Mouse (Mus musculus): ENCODE results near the gene Fgf8. TPM values are rescaled to one million over a fixed set of nuclear protein-coding genes. Genes with fewer than 3 reads are reported as not detected.
A peak's percentile ranks its signal among the peaks of the same experiment; 100 is the strongest.

Gene Fgf8
- polyA plus RNA-seq, 1 experiment from 2014 or later: 0.13 TPM

DNA sequence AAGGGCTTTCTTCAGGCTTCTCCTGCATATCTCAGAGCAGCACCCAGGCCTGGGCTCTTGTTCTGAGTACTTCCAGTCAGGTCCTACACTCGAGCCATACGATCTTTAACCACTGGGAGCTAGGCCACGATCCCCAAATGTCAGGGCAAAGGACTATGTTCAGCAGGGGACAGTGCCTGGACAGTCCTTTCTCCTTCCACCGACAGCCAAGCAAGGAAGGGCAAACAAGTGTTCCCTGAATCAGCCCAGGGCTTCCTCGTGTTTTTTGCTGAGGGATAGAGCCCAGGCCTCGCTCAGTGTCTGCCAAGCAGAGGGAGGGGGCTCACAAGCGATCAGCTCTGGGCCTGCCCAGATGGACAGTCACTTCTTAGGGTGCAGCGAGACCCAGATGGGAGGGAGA is 12.7 kb downstream of the Fgf8 start:
- no peak for DNase-seq (ENCODE audit: low read depth, low spot score)
- no peak for TF ChIP-seq CTCF (IDR thresholded peaks at IDR 0.05)
- in situ Hi-C loops (cut with MboI; ENCODE audit: low pct_unique_long_range_greater_than_20kb): no loop called here
- H3K27me3 ChIP-seq: peaks cover 53% of the 10 kb centered on the region
- CTCF ChIA-PET: interaction anchor here (1.1 to 1.4 kb wide), 2 partner anchors 8 to 21 kb away, joined by 4 read pairs; no protein-coding TSS in a partner anchor
- no peak for ATAC-seq
- POLR2A ChIA-PET: no interaction called here

DNA sequence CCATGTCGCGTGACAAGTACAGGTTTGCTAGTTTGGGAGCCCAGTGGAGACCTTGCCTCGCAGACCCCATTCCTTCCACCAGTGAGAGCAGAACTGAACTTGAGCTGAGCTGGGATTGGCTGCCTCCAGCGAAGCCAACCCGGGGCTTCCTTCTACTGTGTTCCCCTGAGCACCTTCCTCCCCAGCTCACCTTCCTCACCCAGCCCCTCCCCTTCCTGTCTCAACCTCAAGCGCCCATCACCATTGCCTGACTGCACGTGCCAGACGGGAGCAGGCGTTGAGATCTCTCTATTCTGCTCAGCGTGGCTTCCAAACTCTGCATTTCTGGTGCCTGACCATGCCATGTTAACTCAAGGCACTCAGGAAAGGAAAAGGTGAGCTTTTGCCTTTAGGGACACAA is 15.5 kb downstream of the Fgf8 start:
- ATAC-seq (no peak), DNase-seq (ENCODE audit: low read depth, low spot score) (no peak)
- no peak for TF ChIP-seq CTCF (IDR thresholded peaks at IDR 0.05)
- CTCF ChIA-PET: interaction anchor here (0.8 to 1.2 kb wide), 2 partner anchors 9 to 20 kb away, joined by 3 to 4 read pairs; no protein-coding TSS in a partner anchor
- POLR2A ChIA-PET: no interaction called here
- in situ Hi-C loops (cut with MboI; ENCODE audit: low pct_unique_long_range_greater_than_20kb): loop anchor here (10.0 kb wide), 1 partner anchor 52 kb away; no protein-coding TSS in a partner anchor
- peaks cover 43% of the 10 kb centered on the region for H3K27me3 ChIP-seq

DNA sequence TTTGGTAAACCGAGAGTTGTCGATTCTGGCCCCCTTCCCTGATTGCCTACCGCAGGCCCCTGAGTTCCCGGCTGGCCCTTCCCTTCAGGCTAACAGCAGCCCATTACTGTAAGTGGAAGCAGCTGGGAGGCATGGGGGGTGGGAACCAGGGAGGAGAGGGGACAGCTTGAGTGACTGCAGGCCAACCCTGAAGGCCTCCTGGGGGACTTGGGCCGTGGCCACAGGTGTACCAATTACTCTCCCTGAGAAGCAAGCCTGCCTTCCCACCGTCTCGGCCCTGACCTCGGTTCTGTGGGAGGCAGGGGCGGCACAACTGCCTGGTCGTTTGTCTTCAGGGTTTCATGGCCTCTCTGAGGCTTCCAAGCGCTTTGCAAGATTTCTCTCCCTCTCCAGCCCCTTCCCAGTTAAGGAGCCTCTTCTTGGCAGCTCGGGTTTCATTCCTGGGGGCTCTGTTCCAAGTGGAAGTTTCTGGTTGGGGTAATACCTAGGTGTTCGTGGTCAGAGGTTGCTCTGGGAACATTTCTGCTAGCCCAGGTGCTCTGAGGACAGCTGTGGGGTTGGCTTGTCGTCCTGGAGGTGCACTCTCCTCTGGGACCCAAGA is 16.9 kb downstream of the Fgf8 start:
- ChIA-PET POLR2A (interaction anchor here (0.7 kb wide), 1 partner anchor 50 kb away, joined by 3 read pairs; no protein-coding TSS in a partner anchor), CTCF (no interaction called here)
- ATAC-seq: no peak
- peaks cover 34% of the 10 kb centered on the region for H3K27me3 ChIP-seq
- DNase-seq (ENCODE audit: low read depth, low spot score): no peak
- TF ChIP-seq CTCF (IDR thresholded peaks at IDR 0.05): no peak
- in situ Hi-C loops (cut with MboI; ENCODE audit: low pct_unique_long_range_greater_than_20kb): loop anchor here (10.0 kb wide), 1 partner anchor 51 kb away; no protein-coding TSS in a partner anchor

DNA sequence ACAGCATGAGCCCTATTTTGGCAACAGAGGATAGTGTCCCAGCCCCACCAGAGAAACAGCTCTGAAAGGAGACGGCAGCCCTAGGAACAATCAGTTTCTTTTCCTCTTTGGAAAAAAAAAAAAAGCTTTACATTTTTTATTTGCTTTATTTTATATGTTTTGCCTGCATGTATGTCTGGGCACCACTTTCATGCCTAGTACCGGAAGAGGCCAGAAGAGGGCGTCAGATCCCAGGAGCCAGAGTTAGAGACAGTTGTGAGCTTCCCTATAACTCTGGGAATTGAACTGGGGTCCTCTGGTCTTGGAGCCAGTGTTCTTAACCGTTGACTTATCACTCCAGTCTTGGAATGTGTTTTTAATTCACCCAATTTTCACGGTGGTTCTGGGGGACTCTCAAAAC is 20.5 kb downstream of the Fgf8 start:
- DNase-seq (ENCODE audit: low read depth, low spot score): no peak
- peaks cover 16% of the 10 kb centered on the region for H3K27me3 ChIP-seq
- TF ChIP-seq CTCF (IDR thresholded peaks at IDR 0.05): no peak
- in situ Hi-C loops (cut with MboI; ENCODE audit: low pct_unique_long_range_greater_than_20kb): loop anchor here (10.0 kb wide), 1 partner anchor 47 kb away; no protein-coding TSS in a partner anchor
- POLR2A ChIA-PET: interaction anchor here (0.7 kb wide), 1 partner anchor 32 kb away, joined by 3 read pairs; no protein-coding TSS in a partner anchor
- no peak for ATAC-seq
- CTCF ChIA-PET: interaction anchor here (1.1 to 2.3 kb wide), 2 partner anchors 9 to 11 kb away, joined by 3 to 8 read pairs; no protein-coding TSS in a partner anchor

DNA sequence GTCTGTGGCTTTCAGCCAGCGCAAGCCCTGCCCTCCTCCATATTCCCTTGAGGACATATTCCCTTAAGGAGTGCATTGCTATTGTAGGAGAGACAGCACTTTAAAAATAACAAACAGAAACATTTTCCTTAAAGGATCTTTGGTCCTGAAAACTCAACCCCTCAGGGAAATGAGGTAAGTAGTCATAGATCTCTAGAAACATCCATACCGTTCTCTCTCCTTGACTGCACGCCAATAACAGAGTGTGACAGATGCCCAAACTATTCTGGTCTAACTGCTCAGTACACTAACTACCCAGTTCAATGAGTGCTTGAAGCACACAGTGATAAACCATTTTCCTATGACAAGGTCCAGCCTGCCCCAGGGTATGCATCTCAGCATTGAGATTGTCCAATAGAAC is 24.4 kb downstream of the Fgf8 start:
- in situ Hi-C loops (cut with MboI; ENCODE audit: low pct_unique_long_range_greater_than_20kb): no loop called here
- H3K27me3 ChIP-seq: peaks cover 12% of the 10 kb centered on the region
- POLR2A ChIA-PET: no interaction called here
- ATAC-seq (no peak), DNase-seq (ENCODE audit: low read depth, low spot score) (no peak)
- TF ChIP-seq CTCF (IDR thresholded peaks at IDR 0.05): no peak
- CTCF ChIA-PET: interaction anchor here (1.4 to 1.9 kb wide), 2 partner anchors 9 to 144 kb away, joined by 4 to 5 read pairs; no protein-coding TSS in a partner anchor

DNA sequence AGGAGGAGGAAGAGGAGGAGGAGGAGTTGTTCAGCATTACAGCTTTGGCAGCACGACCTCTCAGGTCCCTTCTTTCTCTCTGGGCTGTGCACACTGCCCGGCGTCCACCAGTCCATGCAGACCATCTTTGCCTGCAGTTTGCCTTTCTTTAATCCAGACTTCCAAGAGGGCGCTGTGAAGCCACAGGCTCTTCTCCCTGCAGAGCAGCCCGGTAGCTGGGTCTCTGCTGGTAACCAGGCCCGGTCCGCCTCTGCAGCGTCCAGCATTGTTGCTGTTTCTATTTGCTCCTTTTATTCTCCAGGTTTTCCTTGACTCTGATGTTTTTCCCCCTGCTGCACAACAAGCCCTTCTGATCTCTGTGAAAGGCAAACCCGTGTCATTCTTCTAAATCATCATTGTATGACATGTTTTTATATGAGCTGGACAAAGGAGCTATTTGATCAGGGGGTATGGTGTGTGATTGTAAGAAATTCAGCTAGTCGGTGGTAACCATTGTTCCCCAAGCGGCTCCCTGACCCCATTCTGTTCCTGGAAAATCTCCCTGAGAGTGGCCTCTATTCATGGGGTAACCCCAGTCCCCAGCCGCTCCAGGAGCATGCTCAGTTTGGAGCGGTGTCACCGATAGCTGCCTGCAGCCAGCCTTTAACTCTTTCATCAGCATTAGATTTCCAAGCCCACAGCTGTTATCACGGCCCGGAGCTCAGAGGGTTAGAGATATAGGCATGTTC is 25.1 kb downstream of the Fgf8 start:
- peaks cover 15% of the 10 kb centered on the region for H3K27me3 ChIP-seq
- DNase-seq (ENCODE audit: low read depth, low spot score) (no peak), ATAC-seq (peak; percentile 34)
- in situ Hi-C loops (cut with MboI; ENCODE audit: low pct_unique_long_range_greater_than_20kb): no loop called here
- CTCF ChIA-PET: interaction anchor here (1.4 to 1.9 kb wide), 2 partner anchors 10 to 144 kb away, joined by 4 to 5 read pairs; no protein-coding TSS in a partner anchor
- POLR2A ChIA-PET: no interaction called here
- TF ChIP-seq CTCF (IDR thresholded peaks at IDR 0.05): no peak

DNA sequence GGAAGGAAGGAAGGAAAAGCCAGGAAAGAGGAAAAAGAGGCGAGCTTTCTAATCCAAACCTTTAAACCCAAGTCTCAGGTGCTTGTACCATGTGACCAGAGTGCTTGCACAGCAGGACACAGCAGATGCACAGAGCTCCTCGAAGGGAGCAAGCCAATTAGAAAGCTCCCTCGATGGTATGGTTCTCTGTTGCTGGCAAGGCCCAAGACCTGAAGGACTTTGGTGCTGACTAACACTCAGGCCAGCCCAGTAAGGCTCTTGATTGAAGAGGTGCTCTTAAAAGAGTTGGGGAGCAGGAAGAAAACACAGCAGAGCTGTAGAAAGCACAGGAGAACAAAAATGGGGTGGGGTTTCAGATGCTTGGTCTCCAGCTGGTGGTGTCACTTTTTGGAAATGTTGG is 34.0 kb downstream of the Fgf8 start:
- TF ChIP-seq CTCF (IDR thresholded peaks at IDR 0.05): no peak
- ATAC-seq: no peak
- in situ Hi-C loops (cut with MboI; ENCODE audit: low pct_unique_long_range_greater_than_20kb): no loop called here
- H3K27me3 ChIP-seq: peaks cover 41% of the 10 kb centered on the region
- no peak for DNase-seq (ENCODE audit: low read depth, low spot score)
- ChIA-PET CTCF (interaction anchor here (1.8 kb wide), 1 partner anchor 22 kb away, joined by 4 read pairs; no protein-coding TSS in a partner anchor), POLR2A (no interaction called here)

DNA sequence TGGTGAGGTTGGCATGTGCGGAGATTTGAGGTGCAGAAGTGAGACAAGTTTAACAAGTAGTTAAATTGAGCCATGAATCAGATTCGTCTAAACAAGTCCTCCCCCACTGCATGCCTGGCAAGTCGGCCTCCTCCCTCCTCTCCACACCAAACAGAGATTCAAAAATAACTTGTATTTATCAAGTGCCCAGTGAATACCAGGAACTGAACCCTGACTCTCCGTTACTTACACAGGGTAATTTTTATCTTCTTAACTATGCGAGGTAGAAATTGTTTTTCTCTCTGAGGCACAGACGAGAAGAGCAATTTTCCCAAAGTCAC is 46.5 kb downstream of the Fgf8 start:
- ATAC-seq (no peak), DNase-seq (ENCODE audit: low read depth, low spot score) (no peak)
- POLR2A ChIA-PET: no interaction called here
- H3K27me3 ChIP-seq: no peaks in the 10 kb centered on the region
- CTCF ChIA-PET: no interaction called here
- in situ Hi-C loops (cut with MboI; ENCODE audit: low pct_unique_long_range_greater_than_20kb): no loop called here
- no peak for TF ChIP-seq CTCF (IDR thresholded peaks at IDR 0.05)

DNA sequence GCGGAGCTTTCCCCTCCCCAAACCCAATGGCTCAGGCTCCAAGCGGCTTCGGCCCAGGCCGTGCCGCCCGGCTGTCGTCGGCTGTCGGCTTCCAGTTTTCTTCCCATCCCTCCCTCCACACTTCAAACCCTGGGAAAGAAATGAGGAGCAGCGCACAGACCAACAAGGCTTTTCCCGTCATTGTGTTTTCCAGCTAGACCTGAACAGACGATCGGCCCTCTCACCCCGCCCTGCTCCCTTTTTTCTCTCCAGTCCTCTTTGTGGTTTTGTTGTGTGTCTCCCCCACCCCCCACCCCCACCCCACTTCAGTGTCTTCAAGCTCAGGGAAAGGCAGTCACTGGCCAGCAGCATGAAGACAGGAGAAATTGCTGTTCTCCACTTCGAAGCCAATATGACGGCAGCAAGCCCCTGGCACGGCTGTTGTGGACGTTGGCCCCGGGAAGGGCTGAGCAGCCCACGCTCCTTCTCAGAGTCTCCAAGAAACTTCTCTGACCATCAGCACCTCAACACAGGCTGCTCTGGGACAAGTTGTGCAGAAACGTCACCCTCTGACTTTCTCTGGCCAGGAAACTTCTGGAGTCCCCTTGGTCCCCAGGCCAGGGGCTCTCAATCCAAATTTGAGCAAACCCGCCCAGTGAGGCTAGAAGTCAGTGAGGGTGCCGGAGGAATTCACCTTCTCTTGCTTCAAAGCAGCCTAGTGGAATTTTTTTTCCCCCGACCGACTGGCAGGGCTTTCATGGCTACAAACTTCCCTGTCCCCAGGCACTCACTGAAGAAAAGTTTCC is 47.0 kb downstream of the Fgf8 start:
- TF ChIP-seq CTCF (IDR thresholded peaks at IDR 0.05): no peak
- no peaks in the 10 kb centered on the region for H3K27me3 ChIP-seq
- ChIA-PET POLR2A (no interaction called here), CTCF (interaction anchor here (0.7 kb wide), 1 partner anchor 122 kb away, joined by 4 read pairs; no protein-coding TSS in a partner anchor)
- DNase-seq (ENCODE audit: low read depth, low spot score) (no peak), ATAC-seq (no peak)
- in situ Hi-C loops (cut with MboI; ENCODE audit: low pct_unique_long_range_greater_than_20kb): no loop called here

DNA sequence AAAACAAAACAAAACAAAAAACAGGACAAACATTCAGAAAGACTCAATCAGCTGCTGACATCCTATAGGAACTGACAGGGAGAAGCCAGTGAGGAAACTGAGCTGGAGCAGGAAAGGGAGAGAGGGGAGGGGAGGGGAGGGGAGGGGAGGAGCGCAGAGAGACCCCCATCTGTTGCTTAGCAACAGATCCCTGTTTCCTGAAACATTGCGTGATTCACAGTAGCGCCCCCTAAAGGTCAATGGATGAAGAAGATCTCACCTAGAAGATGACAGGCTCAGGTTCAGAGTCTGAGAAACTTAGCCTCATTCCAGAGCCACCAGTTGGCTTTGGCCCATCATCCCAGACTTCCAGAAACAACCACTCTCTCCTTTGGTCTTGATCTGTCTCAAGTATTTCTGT is 48.7 kb downstream of the Fgf8 start:
- CTCF ChIA-PET: no interaction called here
- no peak for TF ChIP-seq CTCF (IDR thresholded peaks at IDR 0.05)
- ATAC-seq: no peak
- peaks cover 5% of the 10 kb centered on the region for H3K27me3 ChIP-seq
- in situ Hi-C loops (cut with MboI; ENCODE audit: low pct_unique_long_range_greater_than_20kb): no loop called here
- no peak for DNase-seq (ENCODE audit: low read depth, low spot score)
- POLR2A ChIA-PET: no interaction called here
